Mouse (Mus musculus) bone marrow, adult 2 months (tissue): ENCODE measurements around the gene Snx4.

Experiments
- CTCF ChIP-seq: fragments of 200-500 bp; IDR thresholded peaks from 2 replicates; pipeline ENCODE4 v1.5.1; 2011; ENCODE audit warnings: low read length, control low read depth; ENCODE audit not compliant: control insufficient read depth, insufficient read depth
- POLR2A ChIP-seq: fragments of 200-500 bp; IDR thresholded peaks from 2 replicates; pipeline ENCODE4 v1.6.1; 2011; ENCODE audit warnings: low read depth, mild to moderate bottlenecking, control low read depth, low read length, borderline replicate concordance; ENCODE audit not compliant: control insufficient read depth

DNA sequence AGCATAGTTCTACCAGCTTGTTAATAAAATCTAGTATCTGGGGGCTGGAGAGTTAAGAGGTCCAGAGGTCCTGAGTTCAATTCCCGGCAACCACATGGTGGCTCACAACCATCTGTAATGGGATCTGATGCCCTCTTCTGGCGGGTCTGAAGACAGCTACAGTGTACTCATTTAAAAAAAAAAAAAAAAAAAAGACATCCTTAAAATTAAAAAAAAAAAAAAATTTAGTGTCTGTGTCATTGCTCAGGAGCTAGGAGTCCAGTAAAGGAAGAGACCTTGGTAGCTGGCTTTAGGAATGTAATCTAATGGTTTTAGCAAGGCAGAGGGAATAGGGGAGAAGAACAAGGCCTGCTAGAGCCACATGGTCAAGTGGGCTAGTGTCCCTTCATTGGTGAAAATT, 40.4 kb upstream of the Snx4 start:
- TF ChIP-seq POLR2A = no peak
- TF ChIP-seq CTCF = no peak
